Mouse (Mus musculus) liver, embryonic 11.5 days (tissue): ENCODE data around the gene Gm16181. TPM values are rescaled to one million over a fixed set of nuclear protein-coding genes. Genes with fewer than 3 reads are reported as not detected.
"Not testable (repeated sequence)": the region's sequence is repeated elsewhere in the genome, so short reads cannot be mapped to it uniquely, and the experiment has no call there.

Experiments used
- ATAC-seq: fragments of 200-750 bp; cut with Nextera tagmentation; replicated peaks from 2 replicates; pipeline ENCODE4 v1.8.0; 2017; ENCODE audit warnings: moderate number of reproducible peaks, mild to moderate bottlenecking, moderate TSS enrichment, moderate library complexity; ENCODE audit not compliant: low FRiP score
- DNase-seq: peaks from one replicate; pipeline ENCODE4 v3.0.0-alpha.2; 2017; ENCODE audit warnings: low spot score
- H3K27ac ChIP-seq: fragments of 300-500 bp; sonication (generic); 2 replicates; pipeline ENCODE4 v1.5.1; 2014; ENCODE audit warnings: mild to moderate bottlenecking, low read depth, low read length, control low read depth
- H3K27me3 ChIP-seq: fragments of 300-500 bp; sonication (generic); replicated peaks from 2 replicates; pipeline ENCODE4 v1.6.1; 2014; ENCODE audit warnings: low read length, mixed read lengths; ENCODE audit not compliant: control insufficient read depth, insufficient read depth
- H3K36me3 ChIP-seq: fragments of 300-500 bp; sonication (generic); 2 replicates; pipeline ENCODE4 v1.6.1; 2014; ENCODE audit warnings: mild to moderate bottlenecking, low read length, moderate library complexity, mixed read lengths; ENCODE audit not compliant: control insufficient read depth, insufficient read depth
- H3K4me1 ChIP-seq: fragments of 300-500 bp; sonication (generic); replicated peaks from 2 replicates; pipeline ENCODE4 v1.6.1; 2014; ENCODE audit warnings: low read length, mixed read lengths; ENCODE audit not compliant: control insufficient read depth, insufficient read depth
- H3K4me2 ChIP-seq: fragments of 300-500 bp; sonication (generic); 2 replicates; pipeline ENCODE4 v1.6.1; 2014; ENCODE audit warnings: mild to moderate bottlenecking, control low read depth, moderate library complexity
- H3K4me3 ChIP-seq: fragments of 300-500 bp; sonication (generic); 2 replicates; pipeline ENCODE4 v1.5.1; 2014; ENCODE audit warnings: low read depth, low read length, control low read depth
- H3K9ac ChIP-seq: fragments of 300-500 bp; sonication (generic); 2 replicates; pipeline ENCODE4 v1.6.1; 2014; ENCODE audit warnings: low read depth, low read length, control low read depth
- H3K9me3 ChIP-seq: fragments of 300-500 bp; sonication (generic); 2 replicates; pipeline ENCODE4 v1.6.1; 2016; ENCODE audit warnings: low read length, inconsistent platforms, mixed read lengths; ENCODE audit not compliant: control insufficient read depth
- WGBS: fragments of 180-500 bp; shearing (Covaris S2); extraction: QIAGEN DNeasy Blood & Tissue Kit; methylation state at CpG from one replicate; pipeline ENCODE4 v1.1.7; 2014; 5-methylcytosine and 5-hydroxymethylcytosine counted together
- polyA plus RNA-seq: library from polyadenylated mRNA; unstranded; fragments of >200 nt; fragmentation: Nextera tagmentation; extraction: Ambion mirVana; gene quantifications from 2 replicates; pipeline ENCODE4 v1.2.1, GENCODE M21; 2014

Gm16181 gene
- polyA plus RNA-seq, 1 experiment from 2014 or later, result not detected

DNA sequence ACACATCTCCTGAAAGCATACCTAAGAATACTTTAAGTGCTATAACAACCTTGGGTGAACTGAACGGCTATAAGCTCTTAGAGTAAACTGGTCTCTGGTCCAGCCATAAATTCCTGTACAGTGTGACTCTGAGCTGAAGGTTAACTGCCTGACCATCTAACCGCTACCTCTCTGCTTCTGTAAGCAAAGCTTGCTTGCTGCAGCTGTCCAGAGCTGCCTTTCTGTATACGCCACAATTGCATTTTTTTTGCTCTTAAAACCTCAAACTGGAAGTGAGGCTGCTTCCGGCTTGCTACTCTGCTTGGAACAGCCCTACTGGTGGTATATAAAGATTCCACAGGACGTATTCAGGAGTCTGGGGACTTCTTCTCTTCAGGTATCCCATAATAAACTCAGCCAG, 12.0 kb downstream of the Gm16181 start:
- peak overlapping the region; percentile 12; the same call in 1 of the 2 replicates for H3K4me3 ChIP-seq
- H3K27me3 ChIP-seq, result no peaks in the 10 kb centered on the region
- H3K4me2 ChIP-seq, result peak overlapping the region; percentile 79
- H3K9me3 ChIP-seq, result no peaks in the 10 kb centered on the region
- peak overlapping the region; percentile 25; the same call in 1 of the 2 replicates for H3K27ac ChIP-seq
- H3K36me3 ChIP-seq, result peaks cover 19% of the 10 kb centered on the region; the same call in 1 of the 2 replicates
- no peak for ATAC-seq
- 0 out of 2 replicates have a peak overlapping the region, but pooled peaks have one; percentile 25 for H3K9ac ChIP-seq
- DNase-seq, result no peak
- peaks cover 20% of the 10 kb centered on the region for H3K4me1 ChIP-seq
- 84% methylated on average over 5 of the region's 5 CpGs for WGBS

DNA sequence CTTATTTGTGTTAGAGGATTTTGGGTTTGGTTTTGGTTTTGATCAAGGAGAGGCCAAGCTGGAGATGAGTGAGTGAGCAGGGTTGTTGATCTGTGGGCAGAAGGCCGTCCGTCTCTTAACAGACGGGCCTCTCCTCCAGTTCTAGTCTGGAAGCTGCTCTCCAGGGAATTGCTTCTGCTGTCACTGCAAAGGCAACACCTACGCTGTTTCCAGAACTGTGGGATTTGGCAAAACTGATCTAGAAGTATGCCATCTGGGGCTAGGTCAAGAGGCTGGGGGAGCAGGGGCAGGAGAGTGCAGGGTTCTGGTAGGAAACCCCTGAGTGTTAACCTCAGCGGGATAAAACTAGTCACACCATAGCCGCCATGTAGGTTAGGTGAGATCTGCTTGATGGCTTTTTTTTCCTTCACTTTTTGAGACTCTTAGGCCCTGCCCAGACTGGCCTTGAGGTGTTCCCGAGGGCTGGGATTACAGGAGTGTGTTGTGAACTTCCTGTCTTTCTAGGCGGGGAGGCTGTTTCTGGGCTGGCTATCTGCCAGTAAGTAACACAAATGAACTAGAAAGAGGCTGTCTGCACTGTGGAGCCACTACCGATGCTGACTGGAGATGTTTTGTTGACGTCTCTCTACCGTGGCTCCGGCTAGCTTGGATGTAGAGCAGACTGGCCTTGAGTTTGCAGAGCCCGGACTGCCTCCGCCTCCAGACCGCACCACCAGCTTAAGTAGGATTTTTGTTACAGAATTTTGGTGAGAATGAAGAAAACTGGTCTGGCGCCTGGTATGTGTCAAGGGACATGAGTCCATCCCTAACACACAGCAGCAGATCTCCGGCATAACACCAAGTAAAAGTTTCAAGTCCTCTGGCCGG, 12.7 kb downstream of the Gm16181 start, which contains the start of gene Atp6v1g2:
Gene Atp6v1g2 (plus strand): TSS at position 547 of the 867 bp plus-strand sequence.
- DNase-seq, result no peak
- 71% methylated on average over 18 of the region's 18 CpGs for WGBS
- no peaks in the 10 kb centered on the region for H3K9me3 ChIP-seq
- peaks cover 20% of the 10 kb centered on the region for H3K4me1 ChIP-seq
- H3K36me3 ChIP-seq, result peaks cover 19% of the 10 kb centered on the region; the same call in 1 of the 2 replicates
- ATAC-seq, result no peak
- H3K27me3 ChIP-seq, result no peaks in the 10 kb centered on the region
- H3K9ac ChIP-seq, result peak within 1 kb of the TSS; percentile 88
- H3K4me3 ChIP-seq, result peak within 1 kb of the TSS; percentile 71
- H3K4me2 ChIP-seq, result peak within 1 kb of the TSS; percentile 79
- H3K27ac ChIP-seq, result peak within 1 kb of the TSS; percentile 95

DNA sequence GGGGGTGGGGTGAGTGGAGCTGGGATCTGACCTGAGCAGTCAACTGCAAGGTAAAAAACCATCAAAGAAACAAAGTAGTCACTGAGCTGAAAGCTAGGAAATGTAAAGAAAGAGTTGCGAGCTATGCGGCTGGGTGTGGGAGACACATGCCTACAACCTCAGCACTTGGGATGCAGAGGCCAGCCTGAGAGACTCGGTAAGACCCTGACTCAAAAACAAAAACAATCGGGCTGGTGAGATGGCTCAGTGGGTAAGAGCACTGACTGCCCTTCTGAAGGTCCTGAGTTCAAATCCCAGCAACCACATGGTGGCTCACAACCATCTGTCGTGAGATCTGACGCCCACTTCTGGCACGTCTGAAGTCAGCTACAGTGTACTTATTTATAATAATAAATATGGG, 13.5 kb downstream of the Gm16181 start:
- ATAC-seq, H3K27me3 ChIP-seq, H3K9me3 ChIP-seq, DNase-seq: not testable (repeated sequence)
- Histone ChIP-seq H3K27ac (peak overlapping the region; percentile 95), H3K9ac (peak overlapping the region; percentile 88), H3K4me2 (peak overlapping the region; percentile 79), H3K4me3 (peak overlapping the region; percentile 71), H3K36me3 (peaks cover 19% of the 10 kb centered on the region; the same call in 1 of the 2 replicates), H3K4me1 (peaks cover 20% of the 10 kb centered on the region)
- WGBS, result 72% methylated on average over 7 of the region's 7 CpGs

DNA sequence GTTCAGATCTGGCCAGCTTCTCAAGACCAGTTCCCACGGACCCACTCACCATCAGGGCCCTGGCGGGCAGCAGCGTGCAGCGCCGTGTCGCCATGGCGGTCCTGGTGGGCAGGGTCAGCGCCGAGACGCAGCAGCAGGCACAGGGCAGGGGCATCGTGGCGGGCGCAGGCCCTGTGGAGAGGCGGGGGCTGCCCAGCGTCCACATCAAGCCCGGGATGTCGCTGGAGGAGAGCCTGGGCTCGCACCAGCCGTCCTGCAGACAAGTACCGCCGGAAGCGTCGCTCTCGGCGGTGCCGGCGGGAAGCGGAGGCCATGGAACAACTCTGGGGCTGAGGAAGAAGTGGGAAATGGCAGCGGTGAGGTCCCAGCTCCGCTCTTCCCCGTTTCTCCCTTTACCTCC, 14.3 kb downstream of the Gm16181 start:
- H3K36me3 ChIP-seq, result peaks cover 12% of the 10 kb centered on the region; the same call in 1 of the 2 replicates
- peaks cover 20% of the 10 kb centered on the region for H3K4me1 ChIP-seq
- H3K27ac ChIP-seq, result peak overlapping the region; percentile 95
- WGBS, result 2% methylated on average over 31 of the region's 31 CpGs
- H3K4me2 ChIP-seq, result peak overlapping the region; percentile 79
- DNase-seq (peak; percentile 61), ATAC-seq (peak; percentile 11; the same call in 1 of the 2 replicates)
- H3K9ac ChIP-seq, result peak overlapping the region; percentile 88
- H3K27me3 ChIP-seq, result no peaks in the 10 kb centered on the region
- peak overlapping the region; percentile 71 for H3K4me3 ChIP-seq
- no peaks in the 10 kb centered on the region for H3K9me3 ChIP-seq

DNA sequence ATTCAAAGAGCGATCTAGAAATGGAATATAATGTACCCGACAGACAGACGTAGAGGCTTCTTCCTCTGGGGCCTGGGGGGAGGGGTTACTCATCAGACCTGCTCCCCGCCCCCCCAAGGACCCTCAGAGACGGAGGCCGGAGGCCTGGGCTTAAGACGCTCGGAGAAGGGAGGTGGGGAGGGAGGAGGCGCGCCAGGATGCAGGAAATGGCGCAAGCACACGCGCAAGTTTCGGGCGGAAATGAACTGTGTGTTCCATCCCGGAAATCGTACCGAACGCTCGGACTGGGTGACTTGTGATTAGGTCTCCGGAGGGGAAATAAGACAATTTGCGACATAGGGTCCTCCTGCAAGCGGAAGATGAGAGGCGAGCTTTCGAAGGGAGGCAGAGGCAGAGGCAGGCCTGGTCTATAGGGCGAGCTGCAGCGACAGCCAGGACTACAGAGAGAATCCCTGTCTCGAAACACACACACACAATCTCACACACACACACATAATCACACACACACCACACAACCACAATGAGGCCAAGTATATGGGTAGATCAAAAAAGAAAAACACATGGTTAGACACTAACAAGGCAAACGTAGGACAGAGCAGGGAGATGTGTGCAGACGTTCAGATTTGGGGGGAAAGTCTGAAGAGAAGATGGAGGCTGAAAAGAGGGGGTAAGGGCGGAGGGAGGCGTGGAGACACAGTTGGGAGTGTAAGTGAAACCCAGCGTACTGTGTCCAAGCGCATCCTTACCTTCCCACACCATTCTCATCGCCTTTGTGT, 15.2 kb downstream of the Gm16181 start, which contains the start of gene Nfkbil1:
Gene Nfkbil1 (minus strand): TSS at position 179 of the 776 bp plus-strand sequence.
- peak; percentile 84 for DNase-seq
- Histone ChIP-seq H3K9ac (peak within 1 kb of the TSS; percentile 88), H3K36me3 (peaks cover 12% of the 10 kb centered on the region; the same call in 1 of the 2 replicates), H3K9me3 (no peaks in the 10 kb centered on the region), H3K4me1 (peaks cover 25% of the 10 kb centered on the region), H3K27me3 (no peaks in the 10 kb centered on the region), H3K4me3 (peak within 1 kb of the TSS; percentile 71), H3K4me2 (peak within 1 kb of the TSS; percentile 79), H3K27ac (peak within 1 kb of the TSS; percentile 95)
- under 1% methylated on average over 35 of the region's 35 CpGs for WGBS
- ATAC-seq, result peak; percentile 83

DNA sequence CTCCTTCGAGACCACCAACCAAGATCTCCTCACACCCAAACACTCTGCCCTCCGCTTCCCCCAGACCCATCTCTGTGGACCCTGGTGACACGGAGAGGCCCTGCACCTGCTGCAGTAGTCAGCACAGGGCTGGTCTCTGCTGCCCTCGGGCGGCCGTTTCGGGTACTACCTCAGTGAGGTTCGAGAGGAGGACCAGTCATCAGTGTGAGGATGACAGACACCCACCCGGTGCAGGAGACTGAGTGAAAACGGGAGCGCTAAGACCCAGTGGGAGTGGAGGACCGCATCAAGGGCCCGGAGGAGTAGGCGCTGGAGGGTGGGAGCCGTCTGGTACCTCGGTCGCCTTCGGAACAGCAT, 15.7 kb downstream of the Gm16181 start:
- DNase-seq, result peak; percentile 99

DNA sequence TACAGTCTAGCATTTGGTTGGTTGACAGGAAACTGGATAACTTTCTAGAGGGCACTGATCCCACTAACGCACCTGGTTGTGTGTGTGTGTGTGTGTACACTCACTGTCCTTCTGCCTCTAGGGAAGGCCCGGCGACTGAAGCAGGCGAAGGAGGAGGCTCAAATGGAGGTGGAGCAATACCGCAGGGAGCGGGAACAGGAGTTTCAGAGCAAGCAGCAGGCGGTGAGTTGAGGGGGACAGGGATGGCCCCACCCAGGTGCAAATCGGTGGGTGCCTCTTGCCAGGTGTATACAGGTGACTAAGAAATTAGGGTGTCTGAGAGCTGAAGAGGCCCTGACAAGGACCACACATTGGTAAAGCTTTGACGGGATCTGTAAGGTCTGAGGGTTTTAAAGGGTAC, 16.4 kb downstream of the Gm16181 start:
- H3K9ac ChIP-seq, result no peak overlapping the region
- ATAC-seq, result no peak
- 81% methylated on average over 9 of the region's 9 CpGs for WGBS

More for the DNA sequence above, 15.7 kb downstream of the Gm16181 start:
- Histone ChIP-seq H3K36me3 (peaks cover 6% of the 10 kb centered on the region; the same call in 1 of the 2 replicates), H3K4me3 (peak overlapping the region; percentile 71), H3K4me1 (peaks cover 27% of the 10 kb centered on the region), H3K27me3 (no peaks in the 10 kb centered on the region), H3K4me2 (peak overlapping the region; percentile 79), H3K9ac (peak overlapping the region; percentile 88), H3K27ac (peak overlapping the region; percentile 95; the same call in 1 of the 2 replicates), H3K9me3 (no peaks in the 10 kb centered on the region)
- WGBS, result under 1% methylated on average over 18 of the region's 18 CpGs
- ATAC-seq, result peak; percentile 69

DNA sequence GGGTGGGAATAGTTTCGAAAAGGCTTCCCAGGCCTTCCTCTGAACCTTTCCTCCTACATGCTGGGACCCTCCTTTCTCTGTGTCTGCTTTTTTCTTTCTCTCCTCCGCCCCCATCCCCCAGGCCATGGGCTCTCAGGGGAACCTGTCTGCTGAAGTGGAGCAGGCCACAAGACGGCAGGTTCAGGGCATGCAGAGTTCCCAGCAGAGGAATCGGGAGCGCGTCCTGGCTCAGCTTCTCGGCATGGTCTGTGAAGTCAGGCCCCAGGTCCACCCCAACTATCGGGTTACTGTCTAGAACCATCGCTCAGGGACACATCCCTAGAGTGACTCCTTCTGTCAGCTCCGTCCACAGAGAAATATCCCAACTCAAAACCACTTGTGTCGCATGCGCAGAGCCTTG, 16.9 kb downstream of the Gm16181 start:
- 91% methylated on average over 12 of the region's 12 CpGs for WGBS
- Histone ChIP-seq H3K27ac (no peak overlapping the region), H3K9ac (no peak overlapping the region), H3K27me3 (no peaks in the 10 kb centered on the region), H3K4me2 (no peak overlapping the region), H3K4me1 (peaks cover 21% of the 10 kb centered on the region), H3K4me3 (no peak overlapping the region), H3K36me3 (peaks cover 6% of the 10 kb centered on the region; the same call in 1 of the 2 replicates), H3K9me3 (no peaks in the 10 kb centered on the region)
- ATAC-seq, result no peak
- DNase-seq, result no peak

More for the DNA sequence above, 16.4 kb downstream of the Gm16181 start:
- DNase-seq, result no peak
- no peak overlapping the region for H3K4me3 ChIP-seq
- no peak overlapping the region for H3K27ac ChIP-seq
- peaks cover 6% of the 10 kb centered on the region; the same call in 1 of the 2 replicates for H3K36me3 ChIP-seq
- H3K9me3 ChIP-seq, result no peaks in the 10 kb centered on the region
- H3K27me3 ChIP-seq, result no peaks in the 10 kb centered on the region
- H3K4me1 ChIP-seq, result peaks cover 24% of the 10 kb centered on the region
- H3K4me2 ChIP-seq, result no peak overlapping the region
